ENCODE assay signal across 8 mouse cellular contexts in genomic region chr17:24567034-24567779, GRCm38 (mm10). TPM values are rescaled to one million over a fixed set of nuclear protein-coding genes. Genes with fewer than 3 reads are reported as not detected.
A peak's percentile ranks its signal among the peaks of the same experiment; 100 is the strongest.
DNase-seq lines count a peak whose midpoint lies in the region; ATAC-seq lines count a peak whose summit lies in the region.
"Had no signal": no experiment of that assay in that cellular context is flagged by ENCODE, and none has a peak within 500 bp of the region (broad histone marks: within the 10 kb centered on the region; RNA-seq: fewer than 3 reads in every experiment).

No protein-coding gene starts in this region.

- no peak overlapping the region for H3K4me2 ChIP-seq in liver, embryonic 13.5 days
- H3K4me2 ChIP-seq: limb, embryonic 12.5 days had no signal

- peak overlapping the region; percentile 43; the same call in 1 of the 2 replicates for H3K9ac ChIP-seq in liver, embryonic 13.5 days
- H3K9ac ChIP-seq: limb, embryonic 12.5 days had no signal

- H3K9me3 ChIP-seq in liver, embryonic 13.5 days (replicated peaks), result no peaks in the 10 kb centered on the region
- H3K9me3 ChIP-seq: limb, embryonic 12.5 days had no signal

- H3K4me3 ChIP-seq in liver, embryonic 13.5 days (replicated peaks), result no peak overlapping the region
- H3K4me3 ChIP-seq: limb, embryonic 12.5 days had no signal

- H3K4me1 ChIP-seq in liver, embryonic 13.5 days (replicated peaks), result peaks cover 19% of the 10 kb centered on the region

- no peak overlapping the region; the same call in 1 of the 2 replicates for H3K27ac ChIP-seq in liver, embryonic 13.5 days
- H3K27ac ChIP-seq: limb, embryonic 12.5 days had no signal

- H3K36me3 ChIP-seq in liver, embryonic 13.5 days, result peaks cover 33% of the 10 kb centered on the region

- DNase-seq in spleen, adult 12 weeks (ENCODE audit: low spot score), result peak; percentile 33
- no peak for DNase-seq in spleen, adult 18-20 months
- DNase-seq in heart, adult 11 months, result peak; percentile 97
- DNase-seq in liver, embryonic 13.5 days, result no peak
- DNase-seq in urinary bladder, postnatal 25 days (ENCODE audit: low spot score), result peak; percentile 68
- DNase-seq in right cerebral cortex, postnatal 10 days (ENCODE audit: low spot score in 2 of 2), result no peak
- DNase-seq in right cerebral cortex, postnatal 25 days, result no peak

- no peaks in the 10 kb centered on the region for H3K27me3 ChIP-seq in liver, embryonic 13.5 days
- H3K27me3 ChIP-seq: limb, embryonic 12.5 days had no signal

- 62% methylated on average over 8 of the region's 8 CpGs for WGBS in liver, embryonic 13.5 days (ENCODE audit: insufficient replicate concordance)

- ATAC-seq in liver, embryonic 13.5 days (ENCODE audit: low read depth), result peak; percentile 76

RNA-seq across cellular contexts. Expression of gene Pkd1, which starts 17.6 kb away (rescaled TPM):
- polyA plus RNA-seq in liver, embryonic 13.5 days (2015; fragmentation: Nextera tagmentation; extraction: Ambion mirVana), result 2.2 and 3.3 TPM in 2 replicates

RNA-seq across cellular contexts. Expression of gene Rab26, which starts 33.2 kb away (rescaled TPM):
- 0.88 and 0.99 TPM in 2 replicates for polyA plus RNA-seq in liver, embryonic 13.5 days (2015; fragmentation: Nextera tagmentation; extraction: Ambion mirVana)

RNA-seq across cellular contexts. Expression of gene Traf7, which starts 39.5 kb away (rescaled TPM):
- polyA plus RNA-seq in liver, embryonic 13.5 days (2015; fragmentation: Nextera tagmentation; extraction: Ambion mirVana), result 40.7 and 43.9 TPM in 2 replicates

Comparison
In these comparisons a context has a peak if more than half of its experiments do, and no peak if none do; other contexts are left out.
1. DNase-seq: peak in spleen, adult 12 weeks (single experiment), heart, adult 11 months (single experiment) and urinary bladder, postnatal 25 days (single experiment); none in spleen, adult 18-20 months (0 of 2), liver, embryonic 13.5 days (single experiment), right cerebral cortex, postnatal 10 days (0 of 2) and right cerebral cortex, postnatal 25 days (single experiment).